Mouse (Mus musculus): Measurements from ENCODE around the gene Slc39a7. TPM values are rescaled to one million over a fixed set of nuclear protein-coding genes. Genes with fewer than 3 reads are reported as not detected.

The Slc39a7 gene
- polyA plus RNA-seq, 1 experiment from 2014 or later: 108 TPM

DNA sequence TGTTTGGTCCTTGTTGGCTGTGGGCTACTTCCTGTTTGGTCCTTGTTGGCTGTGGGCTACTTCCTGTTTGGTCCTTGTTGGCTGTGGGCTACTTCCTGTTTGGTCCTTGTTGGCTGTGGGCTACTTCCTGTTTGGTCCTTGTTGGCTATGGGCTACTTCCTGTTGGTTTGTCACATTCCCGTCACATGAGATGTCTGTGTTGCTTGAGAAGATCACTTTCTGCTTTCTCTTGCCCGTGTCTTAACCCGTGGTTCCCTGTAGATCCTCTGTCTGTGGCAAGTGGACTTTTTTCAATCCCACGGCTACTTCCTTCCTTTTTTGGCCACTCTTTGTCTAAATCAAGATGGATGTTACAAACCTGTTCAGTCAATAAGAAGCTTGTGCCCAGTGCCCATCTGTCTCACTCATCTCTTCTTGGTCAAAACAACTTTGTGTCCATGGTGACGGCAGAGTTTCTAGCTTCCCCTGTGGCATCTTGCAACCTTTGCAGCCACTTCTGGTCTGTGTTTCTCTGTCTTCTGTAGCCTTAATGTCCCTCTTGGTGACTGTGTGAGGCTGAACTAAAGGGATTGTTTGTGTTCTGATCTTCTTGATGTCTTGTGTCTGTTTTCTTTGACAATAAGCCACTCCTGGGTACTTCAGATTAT is 16.0 kb upstream of the Slc39a7 start:
- ATAC-seq (ENCODE audit: insufficient read depth, low FRiP score, low TSS enrichment) (no peak), DNase-seq (ENCODE audit: low spot score) (no peak)
- Histone ChIP-seq H3K4me1 (ENCODE audit: control insufficient read depth, insufficient read depth, low read length) (no peaks in the 10 kb centered on the region), H3K27me3 (ENCODE audit: control insufficient read depth, insufficient read depth, low read length) (no peaks in the 10 kb centered on the region), H3K9ac (ENCODE audit: low read length) (no peak overlapping the region), H3K27ac (ENCODE audit: low read depth, low read length) (no peak overlapping the region), H3K36me3 (ENCODE audit: control insufficient read depth, insufficient read depth, low read length) (no peaks in the 10 kb centered on the region; the same call in 1 of the 2 replicates), H3K4me3 (ENCODE audit: low read depth, low read length) (no peak overlapping the region), H3K4me2 (ENCODE audit: low read depth) (no peak overlapping the region), H3K9me3 (ENCODE audit: control insufficient read depth, low read length) (no peaks in the 10 kb centered on the region)
- WGBS: 93% methylated on average over 5 of the region's 5 CpGs

DNA sequence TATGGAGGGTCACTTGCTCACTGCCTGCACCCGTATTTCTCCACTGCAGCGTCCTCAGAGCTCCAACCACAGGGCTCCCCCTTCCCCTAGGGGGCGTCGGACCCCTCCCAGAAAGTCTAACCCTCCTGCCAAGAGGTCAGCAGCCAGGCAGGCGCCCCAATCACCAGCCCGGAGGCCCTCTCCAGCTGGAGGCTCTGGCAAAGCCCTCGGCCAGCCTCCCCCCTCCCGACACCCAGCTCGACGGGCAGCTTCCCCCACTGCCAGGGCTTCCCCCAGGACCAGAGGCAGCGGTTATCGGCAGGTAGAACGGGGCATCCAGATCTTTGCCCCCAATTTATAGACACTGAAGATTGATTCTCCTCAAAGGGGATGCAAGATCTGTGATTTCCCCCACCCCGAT is 14.5 kb upstream of the Slc39a7 start:
- 87% methylated on average over 14 of the region's 14 CpGs for WGBS

DNA sequence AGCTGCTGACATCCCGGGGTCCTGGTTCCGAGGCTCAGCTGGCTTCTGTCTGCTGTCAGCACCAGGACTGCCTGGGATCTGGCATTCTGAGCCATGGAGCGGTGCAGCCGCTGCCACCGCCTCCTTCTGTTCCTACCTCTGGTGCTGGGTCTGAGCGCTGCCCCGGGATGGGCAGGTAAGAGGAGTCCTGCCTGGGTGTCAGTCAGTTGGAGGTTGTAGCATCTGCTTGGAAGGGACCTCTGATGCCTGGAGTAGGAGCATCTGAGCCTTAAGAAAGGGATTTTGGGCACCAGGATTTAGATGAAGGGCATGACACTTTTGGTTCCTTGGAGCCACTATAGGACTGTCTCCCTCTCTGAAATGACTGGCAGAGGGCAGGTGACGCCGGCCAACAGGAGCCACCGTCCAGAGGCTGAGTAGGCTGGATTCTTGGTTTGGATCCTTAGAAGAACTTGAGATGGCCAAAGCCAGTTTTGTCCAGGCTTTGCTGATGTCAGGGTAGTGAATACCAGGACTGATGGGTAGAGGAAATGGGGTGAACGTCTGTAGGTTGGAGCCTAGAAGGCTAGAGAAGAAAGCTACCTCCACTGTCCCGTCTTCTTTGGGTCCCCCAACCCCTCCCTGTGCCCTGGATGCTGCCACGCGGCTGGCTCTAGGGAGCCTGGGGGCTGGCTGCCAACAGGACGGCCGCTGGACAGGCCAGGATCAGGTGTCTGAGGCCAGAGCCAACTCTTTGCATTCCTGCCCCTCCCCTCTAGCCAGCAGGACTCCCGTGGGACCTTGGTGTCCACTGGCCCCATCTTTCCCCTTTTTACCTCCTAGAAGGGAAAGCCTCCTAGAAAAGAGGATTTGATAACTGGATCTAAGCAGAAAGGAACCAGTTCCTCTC is 8.3 kb upstream of the Slc39a7 start:
- DNase-seq (ENCODE audit: low spot score): no peak
- no peak overlapping the region for H3K27ac ChIP-seq (ENCODE audit: low read depth, low read length)
- peaks cover 32% of the 10 kb centered on the region for H3K4me1 ChIP-seq (ENCODE audit: control insufficient read depth, insufficient read depth, low read length)
- H3K4me3 ChIP-seq (ENCODE audit: low read depth, low read length): no peak overlapping the region
- H3K36me3 ChIP-seq (ENCODE audit: control insufficient read depth, insufficient read depth, low read length): peaks cover 12% of the 10 kb centered on the region
- 29% methylated on average over 17 of the region's 17 CpGs for WGBS
- H3K4me2 ChIP-seq (ENCODE audit: low read depth): peak overlapping the region; percentile 43
- ATAC-seq (ENCODE audit: insufficient read depth, low FRiP score, low TSS enrichment): no peak
- 0 out of 2 replicates have a peak, but pooled peaks cover 2% of the 10 kb centered on the region for H3K27me3 ChIP-seq (ENCODE audit: control insufficient read depth, insufficient read depth, low read length)
- H3K9me3 ChIP-seq (ENCODE audit: control insufficient read depth, low read length): no peaks in the 10 kb centered on the region; the same call in 1 of the 2 replicates
- peak overlapping the region; percentile 39 for H3K9ac ChIP-seq (ENCODE audit: low read length)

More for the DNA sequence above, 14.5 kb upstream of the Slc39a7 start:
- 0 out of 2 replicates have a peak, but pooled peaks cover 4% of the 10 kb centered on the region for H3K4me1 ChIP-seq (ENCODE audit: control insufficient read depth, insufficient read depth, low read length)
- H3K4me3 ChIP-seq (ENCODE audit: low read depth, low read length): no peak overlapping the region
- H3K9ac ChIP-seq (ENCODE audit: low read length): no peak overlapping the region
- no peaks in the 10 kb centered on the region for H3K9me3 ChIP-seq (ENCODE audit: control insufficient read depth, low read length)
- H3K4me2 ChIP-seq (ENCODE audit: low read depth): no peak overlapping the region
- DNase-seq (ENCODE audit: low spot score): no peak
- no peaks in the 10 kb centered on the region for H3K27me3 ChIP-seq (ENCODE audit: control insufficient read depth, insufficient read depth, low read length)
- no peak overlapping the region for H3K27ac ChIP-seq (ENCODE audit: low read depth, low read length)
- ATAC-seq (ENCODE audit: insufficient read depth, low FRiP score, low TSS enrichment): no peak
- no peaks in the 10 kb centered on the region; the same call in 1 of the 2 replicates for H3K36me3 ChIP-seq (ENCODE audit: control insufficient read depth, insufficient read depth, low read length)

- WGBS: 8% methylated on average over 27 of the region's 28 CpGs
- Histone ChIP-seq H3K27me3 (ENCODE audit: control insufficient read depth, insufficient read depth, low read length) (0 out of 2 replicates have a peak, but pooled peaks cover 2% of the 10 kb centered on the region), H3K4me1 (ENCODE audit: control insufficient read depth, insufficient read depth, low read length) (peaks cover 32% of the 10 kb centered on the region), H3K27ac (ENCODE audit: low read depth, low read length) (0 out of 2 replicates have a peak within 1 kb of the TSS, but pooled peaks have one; percentile 14), H3K4me3 (ENCODE audit: low read depth, low read length) (peak within 1 kb of the TSS; percentile 23), H3K9ac (ENCODE audit: low read length) (peak within 1 kb of the TSS; percentile 39), H3K4me2 (ENCODE audit: low read depth) (peak within 1 kb of the TSS; percentile 43), H3K9me3 (ENCODE audit: control insufficient read depth, low read length) (no peaks in the 10 kb centered on the region; the same call in 1 of the 2 replicates), H3K36me3 (ENCODE audit: control insufficient read depth, insufficient read depth, low read length) (peaks cover 12% of the 10 kb centered on the region)
- DNase-seq (ENCODE audit: low spot score): no peak
- ATAC-seq (ENCODE audit: insufficient read depth, low FRiP score, low TSS enrichment): peak; percentile 63
Observed at GRCm38 (mm10) chr17:34038878-34039561, 7.5 kb upstream of the Slc39a7 start, which contains the start of gene Col11a2. TSS of gene Col11a2 (plus strand) at chr17:34039437.

DNA sequence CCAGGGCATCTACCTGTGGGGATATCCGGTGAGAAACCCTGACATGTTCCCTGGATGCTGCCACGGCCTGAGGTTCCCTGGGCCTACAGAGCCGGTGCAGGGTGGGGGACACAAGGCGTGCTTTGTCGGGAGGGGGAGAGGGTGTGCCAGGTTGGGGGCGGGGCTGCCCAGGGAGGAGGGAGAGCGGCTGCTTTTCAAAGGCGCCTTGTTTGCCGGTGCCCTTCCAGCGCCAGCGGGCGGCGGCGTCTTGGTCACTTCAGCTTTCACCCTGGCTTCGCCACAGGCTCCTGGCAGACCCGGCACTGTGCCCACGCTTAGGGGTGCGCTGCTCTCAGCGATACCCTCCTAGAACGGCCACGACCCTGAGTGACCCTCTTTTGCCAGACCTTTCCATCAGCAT is 7.0 kb upstream of the Slc39a7 start:
- H3K4me2 ChIP-seq (ENCODE audit: low read depth): peak overlapping the region; percentile 43
- 0 out of 2 replicates have a peak, but pooled peaks cover 2% of the 10 kb centered on the region for H3K27me3 ChIP-seq (ENCODE audit: control insufficient read depth, insufficient read depth, low read length)
- H3K27ac ChIP-seq (ENCODE audit: low read depth, low read length): no peak overlapping the region
- H3K4me1 ChIP-seq (ENCODE audit: control insufficient read depth, insufficient read depth, low read length): peaks cover 32% of the 10 kb centered on the region
- no peaks in the 10 kb centered on the region; the same call in 1 of the 2 replicates for H3K9me3 ChIP-seq (ENCODE audit: control insufficient read depth, low read length)
- DNase-seq (ENCODE audit: low spot score): no peak
- H3K4me3 ChIP-seq (ENCODE audit: low read depth, low read length): peak overlapping the region; percentile 23
- H3K9ac ChIP-seq (ENCODE audit: low read length): peak overlapping the region; percentile 39
- 0 out of 2 replicates have a peak, but pooled peaks have one; percentile 15 for ATAC-seq (ENCODE audit: insufficient read depth, low FRiP score, low TSS enrichment)
- H3K36me3 ChIP-seq (ENCODE audit: control insufficient read depth, insufficient read depth, low read length): peaks cover 12% of the 10 kb centered on the region
- 13% methylated on average over 20 of the region's 21 CpGs for WGBS

DNA sequence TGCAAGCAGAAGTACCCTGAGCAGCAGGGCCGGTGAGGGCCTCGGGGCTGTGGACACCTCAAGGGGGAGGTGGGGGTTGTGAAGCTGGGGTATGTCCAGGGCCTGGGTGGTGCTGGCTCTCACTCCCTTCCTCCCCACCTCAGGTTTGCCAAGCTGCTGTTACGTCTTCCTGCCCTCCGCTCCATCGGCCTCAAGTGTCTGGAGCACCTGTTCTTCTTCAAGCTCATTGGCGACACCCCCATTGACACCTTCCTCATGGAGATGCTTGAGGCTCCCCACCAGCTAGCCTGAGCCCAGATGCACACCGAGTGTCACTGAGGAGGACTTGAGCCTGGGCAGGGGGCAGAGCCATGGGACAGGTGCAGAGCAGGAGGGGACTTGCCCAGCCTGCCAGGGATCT is 5.8 kb upstream of the Slc39a7 start:
- DNase-seq (ENCODE audit: low spot score) (no peak), ATAC-seq (ENCODE audit: insufficient read depth, low FRiP score, low TSS enrichment) (no peak)
- peaks cover 36% of the 10 kb centered on the region for H3K4me1 ChIP-seq (ENCODE audit: control insufficient read depth, insufficient read depth, low read length)
- no peaks in the 10 kb centered on the region; the same call in 1 of the 2 replicates for H3K9me3 ChIP-seq (ENCODE audit: control insufficient read depth, low read length)
- H3K27ac ChIP-seq (ENCODE audit: low read depth, low read length): no peak overlapping the region
- no peak overlapping the region for H3K4me3 ChIP-seq (ENCODE audit: low read depth, low read length)
- 87% methylated on average over 7 of the region's 7 CpGs for WGBS
- H3K9ac ChIP-seq (ENCODE audit: low read length): no peak overlapping the region
- H3K4me2 ChIP-seq (ENCODE audit: low read depth): no peak overlapping the region
- H3K36me3 ChIP-seq (ENCODE audit: control insufficient read depth, insufficient read depth, low read length): peaks cover 12% of the 10 kb centered on the region
- 0 out of 2 replicates have a peak, but pooled peaks cover 2% of the 10 kb centered on the region for H3K27me3 ChIP-seq (ENCODE audit: control insufficient read depth, insufficient read depth, low read length)

DNA sequence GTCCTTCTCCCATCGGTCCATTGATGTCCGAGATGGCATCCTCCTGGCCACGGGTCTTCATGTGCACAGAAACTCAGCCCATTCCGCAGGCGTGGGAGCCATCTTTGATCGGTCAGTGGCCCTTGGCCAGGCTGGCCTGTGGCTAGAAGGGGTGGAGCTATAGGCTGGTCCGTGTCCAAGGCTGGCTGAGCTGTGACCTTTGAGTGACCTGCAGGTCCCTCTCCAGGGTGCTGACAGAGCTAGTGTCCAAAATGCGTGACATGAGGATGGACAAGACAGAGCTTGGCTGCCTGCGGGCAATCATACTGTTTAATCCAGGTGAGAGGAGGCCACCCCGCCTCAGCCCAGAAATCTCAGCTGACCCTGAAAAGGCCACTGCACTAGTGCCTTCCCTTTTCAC is 5.2 kb upstream of the Slc39a7 start:
- WGBS: 75% methylated on average over 10 of the region's 10 CpGs
- DNase-seq (ENCODE audit: low spot score) (no peak), ATAC-seq (ENCODE audit: insufficient read depth, low FRiP score, low TSS enrichment) (no peak)
- Histone ChIP-seq H3K27ac (ENCODE audit: low read depth, low read length) (no peak overlapping the region), H3K9me3 (ENCODE audit: control insufficient read depth, low read length) (no peaks in the 10 kb centered on the region; the same call in 1 of the 2 replicates), H3K27me3 (ENCODE audit: control insufficient read depth, insufficient read depth, low read length) (0 out of 2 replicates have a peak, but pooled peaks cover 2% of the 10 kb centered on the region), H3K4me2 (ENCODE audit: low read depth) (no peak overlapping the region), H3K9ac (ENCODE audit: low read length) (no peak overlapping the region), H3K4me3 (ENCODE audit: low read depth, low read length) (no peak overlapping the region), H3K4me1 (ENCODE audit: control insufficient read depth, insufficient read depth, low read length) (peaks cover 36% of the 10 kb centered on the region), H3K36me3 (ENCODE audit: control insufficient read depth, insufficient read depth, low read length) (peaks cover 12% of the 10 kb centered on the region)

GRCm38 (mm10) chr17:34035517-34035916 is 4.0 kb upstream of the Slc39a7 start:
- H3K36me3 ChIP-seq (ENCODE audit: control insufficient read depth, insufficient read depth, low read length): peaks cover 12% of the 10 kb centered on the region
- H3K4me3 ChIP-seq (ENCODE audit: low read depth, low read length): no peak overlapping the region
- ATAC-seq (ENCODE audit: insufficient read depth, low FRiP score, low TSS enrichment) (no peak), DNase-seq (ENCODE audit: low spot score) (no peak)
- H3K27me3 ChIP-seq (ENCODE audit: control insufficient read depth, insufficient read depth, low read length): 0 out of 2 replicates have a peak, but pooled peaks cover 2% of the 10 kb centered on the region
- no peak overlapping the region for H3K9ac ChIP-seq (ENCODE audit: low read length)
- WGBS: 92% methylated on average over 9 of the region's 9 CpGs
- H3K4me2 ChIP-seq (ENCODE audit: low read depth): no peak overlapping the region
- H3K4me1 ChIP-seq (ENCODE audit: control insufficient read depth, insufficient read depth, low read length): peaks cover 30% of the 10 kb centered on the region
- H3K27ac ChIP-seq (ENCODE audit: low read depth, low read length): no peak overlapping the region
- no peaks in the 10 kb centered on the region; the same call in 1 of the 2 replicates for H3K9me3 ChIP-seq (ENCODE audit: control insufficient read depth, low read length)
